Mouse (Mus musculus) liver, embryonic 14.5 days (tissue): Measurements from ENCODE around the gene Abca7. TPM values are rescaled to one million over a fixed set of nuclear protein-coding genes. Genes with fewer than 3 reads are reported as not detected.
A peak's percentile ranks its signal among the peaks of the same experiment; 100 is the strongest.

ENCODE experiments used
- ATAC-seq: fragments of 200-750 bp; cut with Nextera tagmentation; 2 replicates; pipeline ENCODE4 v1.8.0; 2017; ENCODE audit warnings: moderate number of reproducible peaks, mild to moderate bottlenecking, moderate library complexity; ENCODE audit not compliant: insufficient read depth
- DNase-seq, 3 experiments: peaks; one replicate each; pipeline ENCODE4 v3.0.0-alpha.2; 2012 to 2013; ENCODE audit warnings: low read depth in 3 of 3, low spot score in 3 of 3
- H3K27ac ChIP-seq: fragments of 300-500 bp; sonication (generic); 2 replicates; pipeline ENCODE4 v1.5.1; 2014; ENCODE audit warnings: moderate library complexity, mild to moderate bottlenecking, control low read depth, inconsistent platforms
- H3K27me3 ChIP-seq: fragments of 300-500 bp; sonication (generic); 2 replicates; pipeline ENCODE4 v1.6.1; 2014; ENCODE audit warnings: mild to moderate bottlenecking, low read length, moderate library complexity; ENCODE audit not compliant: control insufficient read depth, insufficient read depth
- H3K36me3 ChIP-seq: fragments of 300-500 bp; sonication (generic); replicated peaks from 2 replicates; pipeline ENCODE4 v1.6.1; 2014; ENCODE audit warnings: low read depth; ENCODE audit not compliant: control insufficient read depth, insufficient read depth
- H3K4me1 ChIP-seq, 2 experiments: fragments of 200-500 bp in 1 of 2; fragments of 300-500 bp in 1 of 2; sonication (generic) in 1 of 2; replicated peaks; 2 replicates each; pipeline ENCODE4 v1.6.1; 2012 to 2014; ENCODE audit warnings: antibody characterized with exemption in 1 of 2, inconsistent platforms in 1 of 2, low read length in 1 of 2; ENCODE audit not compliant: control insufficient read depth in 2 of 2, insufficient read depth in 2 of 2
- H3K4me2 ChIP-seq: fragments of 300-500 bp; sonication (generic); 2 replicates; pipeline ENCODE4 v1.6.1; 2014; ENCODE audit warnings: low read depth, mild to moderate bottlenecking, control low read depth, moderate library complexity
- H3K4me3 ChIP-seq, 2 experiments: fragments of 200-500 bp in 1 of 2; fragments of 300-500 bp in 1 of 2; sonication (generic) in 1 of 2; 2 replicates each; pipeline ENCODE4 v1.5.1; 2012 to 2014; ENCODE audit warnings: low read depth in 2 of 2, low read length in 2 of 2, mild to moderate bottlenecking in 2 of 2, control low read depth in 1 of 2, inconsistent platforms in 1 of 2, moderate library complexity in 1 of 2; ENCODE audit not compliant: insufficient read depth in 1 of 2
- H3K9ac ChIP-seq: fragments of 300-500 bp; sonication (generic); replicated peaks from 2 replicates; pipeline ENCODE4 v1.6.1; 2014; ENCODE audit warnings: mild to moderate bottlenecking, control low read depth, moderate library complexity
- H3K9me3 ChIP-seq: fragments of 300-500 bp; sonication (generic); 2 replicates; pipeline ENCODE4 v1.6.1; 2016; ENCODE audit warnings: low read length, mixed read lengths; ENCODE audit not compliant: control insufficient read depth
- CTCF ChIP-seq: IDR thresholded peaks from 2 replicates; pipeline ENCODE4 v1.5.1; 2016; ENCODE audit warnings: antibody characterized with exemption, low read depth, control low read depth
- EP300 ChIP-seq: IDR thresholded peaks from 2 replicates; pipeline ENCODE4 v1.6.1; 2016; ENCODE audit warnings: antibody characterized with exemption, low read depth
- WGBS: fragments of 180-500 bp; shearing (Covaris S2); extraction: QIAGEN DNeasy Blood & Tissue Kit; methylation state at CpG from one replicate; pipeline ENCODE4 v1.1.7; 2014; ENCODE audit not compliant: insufficient replicate concordance; 5-methylcytosine and 5-hydroxymethylcytosine counted together
- polyA plus RNA-seq, 2 experiments: library from polyadenylated mRNA; depleted of rRNA in 1 of 2; stranded (reverse) in 1 of 2; unstranded in 1 of 2; fragments of >200 nt; fragmentation: Nextera tagmentation in 1 of 2; extraction: Ambion mirVana in 1 of 2; gene quantifications; 2 replicates each; pipeline versions ENCODE4 v1.2.1 to v1.2.3; 2012 to 2014

Gene Abca7
- polyA plus RNA-seq, 2 experiments, result 4.9 to 11.2 TPM

- ATAC-seq (no peak), DNase-seq (no peak)
- Histone ChIP-seq H3K4me1 (no peaks in the 10 kb centered on the region), H3K36me3 (peaks cover 18% of the 10 kb centered on the region), H3K9ac (no peak overlapping the region), H3K27ac (no peak overlapping the region), H3K9me3 (no peaks in the 10 kb centered on the region), H3K4me2 (no peak overlapping the region), H3K27me3 (peaks cover 22% of the 10 kb centered on the region), H3K4me3 (no peak overlapping the region)
- WGBS, result 83% methylated on average over 1 of the region's 1 CpGs
- TF ChIP-seq EP300 (no peak), CTCF (no peak)
Measured at GRCm38 (mm10) chr10:79968181-79968580, 28.1 kb upstream of the Abca7 start.

GRCm38 (mm10) chr10:79969124-79969568, 27.1 kb upstream of the Abca7 start:
- TF ChIP-seq CTCF, result no peak
- Histone ChIP-seq H3K4me3 (no peak overlapping the region), H3K9ac (no peak overlapping the region), H3K4me2 (no peak overlapping the region), H3K27ac (no peak overlapping the region), H3K9me3 (no peaks in the 10 kb centered on the region), H3K36me3 (peaks cover 16% of the 10 kb centered on the region), H3K4me1 (no peaks in the 10 kb centered on the region), H3K27me3 (peaks cover 22% of the 10 kb centered on the region)
- ATAC-seq, result no peak
- DNase-seq, result no peak
- 22% methylated on average over 3 of the region's 3 CpGs for WGBS

- DNase-seq (no peak), ATAC-seq (no peak)
- H3K4me2 ChIP-seq, result peak within 1 kb of the TSS; percentile 28; the same call in 1 of the 2 replicates
- H3K27me3 ChIP-seq, result peaks cover 22% of the 10 kb centered on the region
- H3K9me3 ChIP-seq, result no peaks in the 10 kb centered on the region
- no peaks in the 10 kb centered on the region for H3K4me1 ChIP-seq
- no peak for TF ChIP-seq EP300
- TF ChIP-seq CTCF, result no peak
- 8% methylated on average over 47 of the region's 47 CpGs for WGBS
- no peak within 1 kb of the TSS for H3K9ac ChIP-seq
- no peak within 1 kb of the TSS for H3K27ac ChIP-seq
- peaks cover 14% of the 10 kb centered on the region for H3K36me3 ChIP-seq
- H3K4me3 ChIP-seq, result no peak within 1 kb of the TSS; a peak in 1 of 4 replicates
Measured at GRCm38 (mm10) chr10:79970415-79971182, 25.7 kb upstream of the Abca7 start, which contains the start of gene Grin3b. Grin3b (plus strand) TSS chr10:79970715.

- H3K4me1 ChIP-seq, result no peaks in the 10 kb centered on the region
- no peak for TF ChIP-seq CTCF
- no peak overlapping the region; a peak in 1 of 4 replicates for H3K4me3 ChIP-seq
- peaks cover 22% of the 10 kb centered on the region for H3K27me3 ChIP-seq
- peaks cover 18% of the 10 kb centered on the region for H3K36me3 ChIP-seq
- H3K9ac ChIP-seq, result no peak overlapping the region
- peaks cover 2% of the 10 kb centered on the region for H3K9me3 ChIP-seq
- peak overlapping the region; percentile 28; the same call in 1 of the 2 replicates for H3K4me2 ChIP-seq
- no peak overlapping the region for H3K27ac ChIP-seq
- DNase-seq, result no peak
- 4% methylated on average over 21 of the region's 21 CpGs for WGBS
- ATAC-seq, result no peak
Measured at GRCm38 (mm10) chr10:79971183-79971497, 25.2 kb upstream of the Abca7 start.

- Histone ChIP-seq H3K4me2 (no peak overlapping the region), H3K4me1 (no peaks in the 10 kb centered on the region), H3K27me3 (peaks cover 22% of the 10 kb centered on the region), H3K4me3 (no peak overlapping the region), H3K36me3 (peaks cover 26% of the 10 kb centered on the region), H3K9me3 (peaks cover 13% of the 10 kb centered on the region), H3K9ac (no peak overlapping the region), H3K27ac (no peak overlapping the region)
- ATAC-seq (no peak), DNase-seq (no peak)
- WGBS, result 53% methylated on average over 14 of the region's 14 CpGs
- TF ChIP-seq CTCF, result no peak
- no peak for TF ChIP-seq EP300
Measured at GRCm38 (mm10) chr10:79972831-79973230, 23.5 kb upstream of the Abca7 start.
